Mouse (Mus musculus) cerebellum, adult 2 months (tissue): ENCODE data around the gene Yeats4. TPM values are rescaled to one million over a fixed set of nuclear protein-coding genes. Genes with fewer than 3 reads are reported as not detected.
"Not testable (repeated sequence)": the region's sequence is repeated elsewhere in the genome, so short reads cannot be mapped to it uniquely, and the experiment has no call there.

Experiments used
- DNase-seq, 2 experiments: peaks; one replicate each; pipeline ENCODE4 v3.0.0; 2021
- H3K27ac ChIP-seq: fragments of 200-500 bp; 2 replicates; pipeline ENCODE4 v1.5.1; 2012; ENCODE audit warnings: low read length, control low read depth, inconsistent platforms; ENCODE audit not compliant: insufficient read depth
- H3K27me3 ChIP-seq: fragments of 200-500 bp; 2 replicates; pipeline ENCODE4 v1.6.1; 2012; ENCODE audit warnings: inconsistent platforms, mild to moderate bottlenecking, low read length, moderate library complexity; ENCODE audit not compliant: control insufficient read depth, insufficient read depth
- H3K4me1 ChIP-seq: fragments of 200-500 bp; 2 replicates; pipeline ENCODE4 v1.6.1; 2011; ENCODE audit warnings: low read length; ENCODE audit not compliant: control insufficient read depth, insufficient read depth
- H3K4me3 ChIP-seq: fragments of 200-500 bp; replicated peaks from 2 replicates; pipeline ENCODE3; 2011; ENCODE audit warnings: mild to moderate bottlenecking, low read depth, low read length, control low read depth; ENCODE audit not compliant: insufficient read depth
- CTCF ChIP-seq: fragments of 200-500 bp; IDR thresholded peaks from 2 replicates; pipeline ENCODE4 v1.5.1; 2011; ENCODE audit warnings: low read depth, mild to moderate bottlenecking, control low read depth, low read length, moderate library complexity, borderline replicate concordance; ENCODE audit not compliant: insufficient read depth
- POLR2A ChIP-seq: fragments of 200-500 bp; IDR thresholded peaks from 2 replicates; pipeline ENCODE4 v1.6.1; 2011; ENCODE audit warnings: low read length, control low read depth, borderline replicate concordance; ENCODE audit not compliant: insufficient read depth
- WGBS: fragments of 180-500 bp; shearing (Covaris S2); methylation state at CpG from one replicate; pipeline ENCODE4 v1.1.7; 2018; 5-methylcytosine and 5-hydroxymethylcytosine counted together
- polyA plus RNA-seq: library from polyadenylated mRNA; depleted of rRNA; stranded (reverse); fragments of >200 nt; gene quantifications from 2 replicates; pipeline ENCODE4 v1.2.3, GENCODE M21; 2012

Gene Yeats4
- polyA plus RNA-seq, 1 experiment = 44.5 TPM

- no peaks in the 10 kb centered on the region for H3K27me3 ChIP-seq
- no peaks in the 10 kb centered on the region for H3K4me1 ChIP-seq
- WGBS = 88% methylated on average over 6 of the region's 6 CpGs
- TF ChIP-seq POLR2A (no peak), CTCF (no peak)
- no peak for DNase-seq
- H3K27ac ChIP-seq = no peak overlapping the region
- H3K4me3 ChIP-seq = no peak overlapping the region
These were observed 13.3 kb downstream of the Yeats4 start for GRCm38 (mm10) chr10:117211023-117211422.

GRCm38 (mm10) chr10:117209469-117209938, 14.8 kb downstream of the Yeats4 start:
- DNase-seq = peak; percentile 31 to 60
- TF ChIP-seq CTCF (peak; percentile 37; the same call in 1 of the 2 replicates), POLR2A (no peak)
- H3K4me1 ChIP-seq = no peaks in the 10 kb centered on the region
- 3% methylated on average over 11 of the region's 11 CpGs for WGBS
- H3K4me3 ChIP-seq = peak overlapping the region; percentile 15
- H3K27me3 ChIP-seq = no peaks in the 10 kb centered on the region
- H3K27ac ChIP-seq = no peak overlapping the region

- WGBS = 91% methylated on average over 6 of the region's 6 CpGs
- H3K4me1 ChIP-seq, DNase-seq, H3K27me3 ChIP-seq, H3K27ac ChIP-seq, H3K4me3 ChIP-seq: not testable (repeated sequence)
These were observed 15.5 kb downstream of the Yeats4 start for GRCm38 (mm10) chr10:117208787-117209186.

- TF ChIP-seq POLR2A (no peak), CTCF (no peak)
- no peaks in the 10 kb centered on the region for H3K4me1 ChIP-seq
- 79% methylated on average over 15 of the region's 15 CpGs for WGBS
- no peak overlapping the region for H3K27ac ChIP-seq
- H3K27me3 ChIP-seq = no peaks in the 10 kb centered on the region
- DNase-seq = no peak
- no peak overlapping the region for H3K4me3 ChIP-seq
These were observed 16.1 kb downstream of the Yeats4 start for GRCm38 (mm10) chr10:117208221-117208620.

GRCm38 (mm10) chr10:117206070-117206469, 18.2 kb downstream of the Yeats4 start:
- H3K27me3 ChIP-seq = no peaks in the 10 kb centered on the region
- WGBS = 93% methylated on average over 3 of the region's 3 CpGs
- TF ChIP-seq POLR2A (no peak), CTCF (no peak)
- H3K27ac ChIP-seq = no peak overlapping the region
- no peaks in the 10 kb centered on the region for H3K4me1 ChIP-seq
- no peak for DNase-seq
- H3K4me3 ChIP-seq = no peak overlapping the region

GRCm38 (mm10) chr10:117203558-117203981, 20.7 kb downstream of the Yeats4 start:
- no peak overlapping the region for H3K27ac ChIP-seq
- no peak for DNase-seq
- WGBS = 80% methylated on average over 2 of the region's 2 CpGs
- TF ChIP-seq POLR2A (no peak), CTCF (no peak)
- H3K4me1 ChIP-seq = no peaks in the 10 kb centered on the region
- no peak overlapping the region for H3K4me3 ChIP-seq
- no peaks in the 10 kb centered on the region for H3K27me3 ChIP-seq

- Histone ChIP-seq H3K4me3 (no peak overlapping the region), H3K27ac (no peak overlapping the region), H3K4me1 (no peaks in the 10 kb centered on the region), H3K27me3 (no peaks in the 10 kb centered on the region)
- TF ChIP-seq POLR2A = no peak
- TF ChIP-seq CTCF = no peak
- DNase-seq = no peak
- 61% methylated on average over 17 of the region's 17 CpGs for WGBS
These were observed 21.2 kb downstream of the Yeats4 start for GRCm38 (mm10) chr10:117202981-117203557.

GRCm38 (mm10) chr10:117199701-117200100, 24.6 kb downstream of the Yeats4 start:
- H3K27me3 ChIP-seq = no peaks in the 10 kb centered on the region
- DNase-seq = no peak
- H3K4me3 ChIP-seq = no peak overlapping the region
- H3K4me1 ChIP-seq = no peaks in the 10 kb centered on the region
- no peak overlapping the region for H3K27ac ChIP-seq
- TF ChIP-seq POLR2A (no peak), CTCF (no peak)
- WGBS = 40% methylated on average over 3 of the region's 3 CpGs

- Histone ChIP-seq H3K27me3 (no peaks in the 10 kb centered on the region), H3K4me3 (no peak overlapping the region), H3K4me1 (no peaks in the 10 kb centered on the region), H3K27ac (no peak overlapping the region)
- no peak for TF ChIP-seq CTCF
- 85% methylated on average over 3 of the region's 3 CpGs for WGBS
- no peak for DNase-seq
These were observed 27.6 kb downstream of the Yeats4 start for GRCm38 (mm10) chr10:117196696-117197095.
